Mouse (Mus musculus) embryo, embryonic 11.5 days (tissue): Measurements from ENCODE around the gene Ftsj3.
"Not testable (repeated sequence)": the region's sequence is repeated elsewhere in the genome, so short reads cannot be mapped to it uniquely, and the experiment has no call there.

ENCODE experiments used
- DNase-seq: peaks from one replicate; pipeline ENCODE4 v3.0.0-alpha.2; 2012; ENCODE audit warnings: low read depth, low spot score

Ftsj3 gene

GRCm38 (mm10) chr11:106201337-106202122 is 54.3 kb downstream of the Ftsj3 start:
- DNase-seq: no peak

GRCm38 (mm10) chr11:106200756-106201155 is 55.1 kb downstream of the Ftsj3 start:
- no peak for DNase-seq

- DNase-seq: not testable (repeated sequence)
Measured at GRCm38 (mm10) chr11:106199997-106200396, 55.9 kb downstream of the Ftsj3 start.
